Mouse (Mus musculus) T-helper 2 cell (primary cell): Measurements from ENCODE around the gene Ppm1n.

Experiments
- in situ Hi-C: fragments of 300-600 bp; cut with MboI, MseI; formaldehyde crosslinking; loops from one replicate; pipeline ENCODE4 v1.15.1; 2025; ENCODE audit warnings: high pct_unique_total_duplicates

The Ppm1n gene

DNA sequence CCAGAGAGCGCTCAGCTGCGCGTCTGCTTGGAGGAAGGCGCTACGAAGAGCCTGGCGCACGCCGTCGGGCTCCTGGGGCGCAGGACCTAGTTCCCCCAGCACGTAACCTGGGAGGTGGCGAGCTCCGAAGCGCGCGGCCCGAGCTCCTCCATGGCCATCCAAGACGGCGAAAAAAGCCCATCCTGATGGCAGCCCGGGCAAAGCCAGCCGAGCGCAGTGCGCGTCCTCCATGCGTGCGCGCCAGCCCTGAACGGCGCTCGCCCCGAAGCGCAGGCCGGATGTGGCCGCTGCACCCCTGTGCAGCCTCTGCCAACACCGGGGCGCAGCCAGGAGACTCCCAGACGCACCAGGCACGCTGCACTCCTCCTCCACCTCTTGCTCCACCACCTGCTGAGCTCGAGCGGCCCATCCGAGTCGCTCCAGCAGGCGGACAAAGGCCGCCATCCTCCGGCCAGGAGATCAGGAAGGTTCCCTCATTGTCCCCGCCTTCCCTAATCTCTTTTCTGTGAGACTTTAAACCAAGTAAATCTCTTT lies at the start of gene Ppm1n:
Gene Ppm1n, minus strand, starts transcription at position 484 of the 534 bp plus-strand sequence.
- in situ Hi-C loops, result loop anchor here (5.0 to 10.0 kb wide), 2 partner anchors 47 to 115 kb away; partner anchors contain the start of gene Gipr

DNA sequence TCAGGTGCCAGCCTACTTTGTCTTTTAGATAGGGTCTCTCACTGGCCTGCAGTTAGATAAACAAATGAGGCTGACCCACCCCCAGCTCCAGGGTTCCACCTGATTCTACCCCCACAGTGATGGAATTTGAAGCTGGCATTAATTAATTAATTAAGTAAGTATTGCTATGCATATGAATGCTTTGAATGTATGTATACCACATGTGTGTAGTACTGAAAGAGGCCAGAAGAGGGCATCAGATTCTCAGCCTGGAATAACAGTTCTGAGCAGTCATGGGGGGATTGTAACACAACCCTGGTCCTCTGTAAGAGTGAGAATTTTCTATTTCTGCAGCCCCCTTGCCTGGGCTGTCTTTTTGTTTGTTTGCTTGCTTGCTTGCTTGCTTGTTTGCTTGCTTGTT lies 48.6 kb upstream of the Ppm1n start:
- in situ Hi-C loops, result no loop called here

DNA sequence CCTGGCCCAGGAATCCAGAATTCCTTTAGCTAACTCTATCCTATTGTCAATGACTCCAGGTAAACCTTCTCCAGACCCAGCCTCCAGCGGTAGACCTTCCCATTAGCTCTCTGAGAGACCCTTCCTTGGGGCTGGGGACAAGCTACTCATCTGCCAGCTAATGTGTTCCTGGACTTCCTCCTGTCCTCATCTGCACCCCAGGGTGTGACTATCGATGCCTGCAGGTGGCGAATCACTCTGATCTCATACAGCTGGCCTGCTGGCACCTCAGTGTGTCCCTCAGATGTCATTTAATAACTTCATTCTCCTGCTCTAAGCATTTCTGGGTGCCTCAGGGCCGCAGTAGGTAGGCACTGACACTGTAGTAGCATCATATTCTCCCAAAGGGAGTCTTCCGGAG lies 47.9 kb upstream of the Ppm1n start:
- in situ Hi-C loops, result no loop called here

DNA sequence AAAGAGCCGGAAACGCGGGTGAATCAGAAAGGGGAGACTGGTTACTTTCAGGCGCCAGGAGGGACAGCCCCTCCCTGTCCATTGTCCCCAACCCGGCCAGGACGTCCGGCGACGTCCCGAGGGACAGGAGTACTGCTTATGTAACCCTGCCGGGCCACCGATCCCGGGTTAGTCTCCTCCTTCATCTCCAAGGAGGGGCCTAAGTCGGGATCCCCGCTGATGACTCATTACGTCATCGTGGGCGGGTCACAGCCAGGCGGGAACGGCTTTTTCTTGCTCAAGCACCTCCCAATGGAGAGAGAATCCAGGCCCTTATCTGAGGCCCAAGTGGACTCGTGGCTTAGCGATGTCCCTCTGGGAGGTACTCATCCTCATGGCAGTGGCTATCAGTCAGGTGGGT lies 47.3 kb upstream of the Ppm1n start:
- in situ Hi-C loops, result no loop called here

DNA sequence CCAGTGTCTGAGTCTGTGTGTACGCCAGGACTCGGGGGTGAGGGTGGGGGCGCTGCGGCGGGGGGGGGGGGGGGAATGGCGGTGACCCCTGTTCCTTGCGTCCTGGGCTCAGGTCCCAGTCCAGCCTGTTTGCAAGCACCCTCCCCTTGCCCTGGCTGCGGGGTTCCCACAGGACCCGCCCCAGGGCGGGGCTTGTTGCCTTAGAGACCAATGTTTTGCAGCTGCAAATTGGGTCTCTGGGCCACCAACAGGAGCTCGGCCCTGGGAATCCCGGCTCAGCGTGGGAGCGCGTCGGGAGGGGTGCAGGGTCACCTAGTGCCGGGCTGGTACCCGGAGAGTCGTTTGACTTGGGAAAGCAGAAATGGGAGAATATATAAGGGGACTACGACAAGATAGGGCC lies 46.5 kb upstream of the Ppm1n start:
- in situ Hi-C loops, result no loop called here

DNA sequence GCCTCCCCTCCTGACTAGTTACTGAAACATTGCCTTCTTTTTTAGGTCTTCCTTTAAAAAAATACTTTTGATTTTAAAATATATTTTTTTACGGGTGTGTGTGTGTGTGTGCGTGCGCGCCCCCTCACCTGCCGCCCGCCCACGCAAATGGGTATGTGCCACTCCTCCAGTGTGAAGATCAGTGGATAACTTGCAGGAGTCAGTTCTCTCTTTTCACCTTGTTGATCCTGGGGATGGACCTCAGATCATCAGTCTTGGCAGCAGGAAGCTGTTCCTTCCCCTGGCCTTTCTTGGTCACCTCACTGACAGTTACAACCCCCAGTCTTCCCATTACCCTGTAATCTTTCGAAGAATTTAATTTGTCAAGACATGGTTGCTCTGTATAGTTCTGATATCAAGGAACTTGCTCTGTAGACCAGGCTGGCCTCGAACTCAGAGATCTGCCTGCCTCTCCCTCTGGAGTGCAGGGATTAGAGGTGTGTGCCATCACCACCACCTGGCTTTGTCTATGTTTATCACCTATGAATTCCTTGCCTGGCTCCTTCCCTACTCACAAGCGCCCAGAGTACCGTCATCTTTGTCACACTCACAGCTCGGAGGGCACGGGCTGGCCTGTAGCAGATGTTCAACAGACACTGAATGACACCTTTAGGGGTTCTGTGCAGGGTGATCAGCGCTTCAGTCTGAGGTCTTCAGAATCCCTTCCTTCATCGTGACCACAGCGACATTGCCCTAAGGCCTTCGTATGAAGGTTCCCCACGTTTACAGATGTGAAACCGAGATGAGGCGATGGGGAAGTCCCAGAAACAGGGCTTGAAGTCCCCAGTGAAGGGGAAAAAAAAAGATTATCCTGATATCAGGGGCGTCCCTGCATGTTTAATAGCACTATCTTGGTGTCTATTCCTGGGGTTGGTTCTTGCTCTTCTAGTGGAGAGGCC lies 45.7 kb upstream of the Ppm1n start:
- in situ Hi-C loops, result no loop called here

DNA sequence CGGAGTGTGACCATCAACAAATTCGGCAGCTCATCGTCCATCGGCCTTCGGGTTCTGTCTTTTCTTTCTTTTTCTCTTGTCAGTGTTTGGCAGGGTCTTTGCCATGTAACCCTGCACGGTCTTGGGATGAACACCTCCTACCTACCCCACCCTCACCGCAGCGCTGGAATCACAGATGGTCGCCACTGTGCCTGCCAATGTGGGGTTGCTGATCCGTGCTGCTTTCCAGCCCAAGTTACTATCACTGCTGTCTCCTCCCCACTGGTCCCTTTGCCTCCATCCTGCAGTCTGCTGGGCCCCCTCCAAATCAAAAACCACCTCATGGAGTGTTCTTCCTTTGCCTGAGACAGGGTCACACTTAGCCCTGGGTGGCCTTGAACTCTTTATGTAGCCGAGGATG lies 44.4 kb upstream of the Ppm1n start:
- in situ Hi-C loops, result no loop called here

DNA sequence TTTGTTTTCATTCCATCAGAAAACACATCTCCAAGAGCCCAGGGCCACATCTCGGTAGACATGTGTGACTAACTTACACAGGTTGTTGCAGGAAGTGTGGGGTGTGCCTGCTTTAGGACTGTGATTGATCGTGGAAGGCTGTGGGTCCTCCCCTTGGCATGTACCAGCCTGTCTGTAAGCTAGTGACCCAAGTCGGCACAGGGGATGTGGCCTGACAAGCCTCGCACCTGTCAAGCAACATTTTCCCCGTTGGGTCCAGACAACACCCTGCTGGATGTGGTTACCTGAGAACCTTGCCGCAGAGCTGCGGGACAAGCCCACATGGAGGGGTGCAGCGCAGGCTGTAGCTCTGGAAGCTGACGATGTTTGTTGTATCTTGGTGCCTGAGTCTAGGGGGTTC lies 42.6 kb upstream of the Ppm1n start:
- in situ Hi-C loops, result no loop called here

DNA sequence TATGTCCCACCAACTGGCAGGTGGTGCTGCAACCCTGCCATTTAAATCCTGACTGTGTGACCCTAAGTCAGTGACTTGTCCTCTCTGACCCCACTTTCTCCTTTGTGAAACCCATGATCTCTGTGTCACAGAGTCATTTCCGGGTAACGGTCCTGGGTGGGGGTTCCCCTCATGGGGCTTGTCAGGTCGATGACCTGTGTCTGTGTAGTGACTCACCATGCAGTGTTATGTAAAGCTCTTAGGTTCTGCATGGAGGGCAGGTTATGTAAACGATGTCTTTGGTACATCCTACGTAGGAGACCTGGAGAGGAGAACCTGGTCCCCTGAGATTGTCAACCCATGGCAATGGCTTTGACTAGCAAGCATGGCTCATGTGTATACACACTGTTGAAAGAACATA lies 41.6 kb upstream of the Ppm1n start:
- in situ Hi-C loops, result no loop called here

DNA sequence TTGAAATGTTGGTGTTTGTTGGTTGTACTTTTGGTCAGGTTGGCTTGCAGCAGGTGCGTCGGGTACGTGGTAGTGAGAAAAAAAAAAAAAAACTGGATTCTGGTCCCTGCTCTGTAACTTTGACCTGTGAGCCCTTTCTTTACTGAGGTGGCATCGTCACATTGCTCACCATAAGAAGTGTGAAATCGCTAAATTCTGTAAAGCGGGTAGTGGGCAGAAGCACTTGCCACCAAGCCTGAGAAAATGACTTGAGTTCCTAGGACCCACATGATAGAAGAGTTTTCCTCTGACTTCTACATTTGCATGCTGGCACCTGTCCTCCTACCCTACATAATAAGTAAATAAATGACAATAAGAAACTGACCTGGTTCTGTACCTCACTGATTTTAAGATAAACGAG lies 40.8 kb upstream of the Ppm1n start:
- in situ Hi-C loops, result no loop called here

DNA sequence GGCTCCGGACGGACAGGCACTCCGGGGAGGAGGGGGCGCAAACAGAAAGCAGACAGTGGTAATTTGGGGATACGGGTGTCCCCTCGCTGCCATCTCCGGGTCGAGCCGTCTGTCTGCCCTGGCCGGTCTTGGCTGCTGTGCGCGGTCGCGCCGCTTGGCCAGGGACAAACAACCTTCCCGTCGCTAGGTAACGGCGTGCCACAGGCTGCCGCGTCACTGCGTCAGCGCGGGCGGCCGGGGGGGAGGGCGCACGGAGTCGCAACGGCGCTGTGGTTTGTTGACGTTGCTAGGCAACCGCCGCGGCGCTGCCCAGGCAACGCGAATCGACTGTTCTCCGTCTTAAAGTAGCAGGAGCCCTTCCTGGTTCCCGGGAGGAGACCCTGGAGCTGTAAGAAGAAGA lies 40.0 kb upstream of the Ppm1n start:
- in situ Hi-C loops, result no loop called here

DNA sequence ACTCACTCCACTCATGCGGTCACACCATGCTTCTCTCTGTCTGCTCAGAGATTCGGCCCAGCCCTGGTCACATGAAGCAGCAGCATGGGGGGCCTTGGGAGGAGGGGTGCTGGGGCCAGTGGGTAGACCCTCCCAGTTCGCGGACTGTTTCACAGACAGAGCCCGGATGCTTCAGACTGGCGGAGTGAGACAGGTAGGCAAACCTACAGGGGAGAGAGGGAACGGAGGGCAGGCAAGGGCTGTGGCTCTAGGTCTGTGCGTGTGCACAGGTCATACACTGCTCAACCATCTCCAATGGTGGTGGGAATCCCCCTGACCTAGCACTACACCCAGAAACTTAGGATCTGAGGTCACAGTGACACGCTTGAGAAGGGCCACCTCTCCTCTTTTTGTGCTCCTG lies 39.6 kb upstream of the Ppm1n start:
- in situ Hi-C loops, result no loop called here

DNA sequence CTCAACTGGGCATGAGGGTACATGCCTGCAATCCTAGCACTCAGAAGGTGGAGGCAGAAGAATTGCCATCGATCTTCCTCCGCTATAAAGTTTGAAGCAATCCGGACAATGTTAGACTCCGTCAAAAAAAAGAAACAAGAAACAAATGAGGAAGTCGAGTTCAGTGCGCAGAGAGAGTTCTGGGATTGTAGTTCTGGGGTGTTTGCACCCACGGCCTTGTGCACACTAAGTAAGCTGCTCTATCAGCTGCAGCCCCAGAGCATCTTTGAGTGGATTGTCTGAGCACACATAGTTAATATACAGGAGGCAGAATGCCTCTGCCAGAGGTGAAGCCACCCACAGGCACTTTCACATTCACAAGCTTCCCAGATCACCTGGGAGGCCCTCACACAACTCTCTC lies 38.8 kb upstream of the Ppm1n start:
- in situ Hi-C loops, result no loop called here

DNA sequence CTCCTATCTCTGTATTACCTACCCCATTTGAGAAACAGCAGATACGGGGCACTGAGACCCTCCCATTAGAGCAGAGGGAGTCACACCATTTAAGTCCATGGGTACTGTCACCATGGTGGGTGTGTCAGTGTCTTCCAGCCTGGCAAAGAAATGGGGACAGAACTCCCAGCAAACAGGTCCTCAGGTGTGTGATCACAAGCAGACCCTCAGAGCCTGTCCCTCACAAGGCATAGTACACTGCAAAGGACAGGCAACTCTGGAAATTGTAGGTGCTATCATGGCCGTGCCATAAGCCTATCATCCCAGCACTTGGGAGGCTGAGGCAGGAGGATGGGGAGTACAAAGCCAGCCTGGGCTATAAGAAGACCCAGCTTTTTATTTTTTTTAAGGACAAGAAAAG lies 38.3 kb upstream of the Ppm1n start:
- in situ Hi-C loops, result no loop called here

DNA sequence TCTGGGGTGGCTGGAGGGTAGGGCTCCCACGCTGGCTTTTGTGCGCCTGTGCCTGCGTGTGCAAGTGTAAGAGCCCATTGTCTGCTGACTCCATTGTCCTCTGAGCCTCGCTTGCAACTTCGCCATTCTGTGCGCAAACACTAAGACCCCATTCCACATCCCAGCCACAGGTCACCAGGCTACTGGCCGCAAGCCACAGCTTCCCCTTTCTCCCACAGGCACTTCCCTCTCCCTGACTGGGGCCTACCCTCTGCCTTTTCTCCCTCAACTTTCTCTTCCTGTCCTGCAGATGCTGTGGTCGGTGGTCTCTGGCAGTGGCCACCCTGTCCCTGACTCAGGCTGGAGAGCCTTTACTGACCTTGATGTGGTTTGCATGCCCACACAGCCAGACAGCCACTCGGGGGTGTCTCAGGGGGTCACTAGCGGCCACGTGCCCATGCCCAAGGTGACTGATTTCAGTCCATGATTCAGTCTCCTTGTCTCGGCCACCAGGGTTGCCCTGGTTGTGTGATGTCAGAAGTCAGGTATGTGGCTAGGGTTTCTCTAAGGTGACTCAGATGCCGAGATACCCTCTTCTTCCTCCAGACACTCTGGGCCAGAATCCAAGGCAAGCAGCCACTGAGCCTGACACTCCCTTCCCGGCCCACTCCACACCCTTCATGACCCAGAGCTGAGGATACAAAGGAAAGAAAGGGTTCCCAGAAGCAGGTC lies 36.7 kb upstream of the Ppm1n start:
- in situ Hi-C loops, result no loop called here

DNA sequence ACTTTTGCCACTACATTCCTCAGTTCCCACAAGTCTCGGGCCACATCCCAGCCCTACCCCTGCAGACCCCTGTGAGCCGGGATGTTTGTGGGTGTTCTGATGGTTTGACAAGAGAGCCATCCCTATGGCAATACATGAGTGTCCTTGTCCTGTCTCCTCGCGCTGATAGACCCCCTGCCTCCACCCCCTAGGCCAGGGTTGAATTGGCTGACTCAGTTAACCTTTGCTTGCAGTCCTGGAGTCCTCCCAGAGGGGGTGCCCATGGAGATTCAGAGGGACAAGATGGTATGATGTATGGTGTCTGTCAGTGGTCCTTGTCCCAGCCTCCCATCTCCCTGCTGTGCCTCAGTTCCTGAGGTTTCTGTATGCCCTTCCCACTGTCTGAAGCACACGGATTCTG lies 34.2 kb upstream of the Ppm1n start:
- in situ Hi-C loops, result no loop called here

DNA sequence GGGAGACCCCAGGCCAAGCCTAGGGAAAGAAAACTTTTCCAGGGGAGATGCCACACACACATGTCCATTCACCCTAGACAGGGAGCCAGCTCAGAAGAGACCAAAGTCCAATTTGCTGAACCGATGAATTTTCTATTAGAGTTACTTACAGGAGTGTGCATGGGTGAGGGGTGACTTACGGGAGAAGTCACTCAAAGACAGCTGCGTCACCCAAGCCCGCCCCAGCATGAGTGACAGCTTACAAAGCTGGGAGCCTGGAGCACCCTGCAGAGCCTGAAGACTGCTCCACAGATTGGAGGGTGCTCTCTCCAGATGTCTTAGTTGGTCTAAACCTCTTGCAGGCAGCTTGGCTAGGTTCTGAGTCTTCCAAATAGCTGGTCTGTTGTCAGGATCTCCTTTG lies 32.1 kb upstream of the Ppm1n start:
- in situ Hi-C loops, result no loop called here

DNA sequence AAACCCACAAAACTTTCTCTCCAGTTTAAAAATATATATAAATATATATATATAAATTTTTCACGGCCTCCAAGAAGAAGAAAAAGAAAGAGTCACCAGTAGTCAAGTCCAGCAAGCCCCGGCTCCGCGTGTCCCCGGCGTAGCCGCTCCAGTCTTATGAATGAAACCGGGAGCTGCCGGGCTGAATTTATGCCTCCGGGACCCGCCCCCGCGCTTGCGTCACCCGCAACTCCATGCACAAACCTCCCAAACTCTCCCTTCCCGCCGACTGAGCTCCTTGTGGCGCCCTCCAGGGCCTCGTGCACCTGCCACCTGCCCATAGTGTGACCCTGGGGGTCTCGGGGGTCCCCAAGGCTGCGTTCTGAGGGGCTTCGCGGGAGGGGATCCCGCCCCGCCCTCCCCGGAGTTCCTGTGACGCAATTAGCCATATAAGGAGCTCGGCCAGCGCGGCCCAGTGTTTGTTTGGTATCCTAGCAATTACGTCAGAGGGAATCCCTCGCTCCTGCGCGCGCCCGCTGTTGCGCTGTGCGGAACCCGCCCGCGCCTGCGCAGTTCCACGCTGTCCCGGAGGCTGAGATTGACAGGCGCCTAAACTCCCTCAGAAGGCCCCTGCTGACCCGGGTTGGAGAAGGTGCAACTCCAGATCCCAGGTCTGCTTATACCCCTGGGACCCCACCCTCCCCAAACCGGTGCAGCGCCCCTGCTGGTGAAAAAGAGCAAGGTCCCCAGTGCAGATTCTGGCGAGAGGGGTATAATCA lies 30.2 kb upstream of the Ppm1n start, which contains the start of gene Fosb:
Gene Fosb, minus strand, starts transcription at position 168 of the 758 bp plus-strand sequence.
- in situ Hi-C loops, result loop anchor here (5.0 kb wide), 1 partner anchor 32 kb away; the partner anchor contains the start of gene Ercc1

DNA sequence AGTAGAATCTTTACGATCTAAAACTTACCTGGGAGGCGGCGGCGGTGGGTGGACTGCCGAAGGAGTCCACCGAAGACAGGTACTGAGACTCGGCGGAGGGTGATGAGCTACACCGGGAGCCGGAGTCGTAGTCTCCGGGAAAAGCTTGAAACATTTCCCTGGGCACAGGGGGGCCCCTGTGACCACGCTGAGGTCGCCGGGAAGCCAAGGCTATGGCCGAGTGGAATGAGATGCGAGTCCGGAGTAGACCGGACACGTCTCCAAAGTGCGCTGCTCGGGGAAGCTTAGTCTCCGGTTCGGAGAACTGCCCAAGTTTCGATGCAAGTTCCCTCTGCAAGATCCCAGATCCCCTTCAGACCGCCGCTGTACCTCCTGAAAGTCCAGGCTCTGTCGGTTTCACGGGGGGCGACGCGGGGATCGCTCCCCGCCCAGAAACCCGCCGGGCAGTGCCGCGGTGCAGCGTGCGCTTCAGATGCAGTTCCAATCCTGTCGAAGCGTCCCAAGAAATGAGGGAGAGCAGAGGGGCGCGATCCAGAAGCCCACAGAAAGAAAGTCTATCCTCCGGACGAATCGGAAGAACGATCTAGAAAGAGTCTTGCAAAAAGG lies 29.5 kb upstream of the Ppm1n start:
- in situ Hi-C loops, result loop anchor here (5.0 kb wide), 1 partner anchor 33 kb away; the partner anchor contains the start of gene Ercc1

DNA sequence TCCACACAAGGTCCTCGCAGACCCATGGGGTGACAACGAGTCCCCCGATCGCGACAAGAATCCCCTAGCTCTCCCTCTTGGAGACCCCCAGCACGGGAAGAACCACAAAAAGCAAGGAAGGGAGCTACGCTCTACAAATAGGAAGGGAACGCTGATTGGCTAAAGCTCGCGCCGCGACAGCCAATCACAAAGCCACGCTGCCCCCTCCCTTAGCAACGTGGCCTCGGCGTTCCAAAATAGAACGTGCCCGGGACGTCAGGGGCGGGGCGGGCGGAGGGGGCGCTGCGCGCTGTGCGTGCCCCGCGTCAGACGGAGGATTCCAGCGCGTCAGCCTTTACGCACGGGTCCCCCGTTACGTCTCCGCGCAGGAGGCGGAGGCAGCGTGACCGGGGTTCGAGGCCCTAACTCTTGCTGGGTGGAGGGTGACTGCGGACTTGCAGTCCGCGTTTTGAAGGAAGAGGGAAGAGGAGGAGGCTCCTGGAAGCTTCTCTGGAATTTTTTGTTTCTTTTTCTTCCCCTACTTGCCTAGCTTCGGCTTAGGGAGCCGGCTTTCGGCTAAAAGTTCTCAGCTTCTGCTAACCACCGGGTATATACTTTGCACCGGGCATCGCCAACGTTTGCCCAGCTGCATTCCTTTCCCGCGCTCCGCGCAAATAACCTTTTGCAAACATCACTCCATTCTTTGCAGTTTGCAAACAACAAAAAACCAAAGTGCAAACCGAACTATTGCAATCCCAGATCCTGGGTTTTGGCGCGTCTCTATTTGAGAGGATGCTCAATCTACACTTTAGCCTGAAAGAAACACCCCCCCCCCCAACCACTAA lies 28.8 kb upstream of the Ppm1n start:
- in situ Hi-C loops, result loop anchor here (5.0 kb wide), 1 partner anchor 34 kb away; the partner anchor contains the start of gene Ercc1
